Mouse (Mus musculus) neural tube, embryonic 11.5 days (tissue): ENCODE results near the gene Pcnx3. TPM values are rescaled to one million over a fixed set of nuclear protein-coding genes. Genes with fewer than 3 reads are reported as not detected.

Experiments
- ATAC-seq: fragments of 200-750 bp; cut with Nextera tagmentation; 2 replicates; pipeline ENCODE4 v1.8.0; 2017; ENCODE audit warnings: moderate number of reproducible peaks, mild to moderate bottlenecking, moderate TSS enrichment, moderate library complexity; ENCODE audit not compliant: insufficient read depth, low FRiP score, low TSS enrichment
- DNase-seq: peaks from one replicate; pipeline ENCODE4 v3.0.0-alpha.2; 2015; ENCODE audit warnings: low spot score
- H3K27ac ChIP-seq: fragments of 300-500 bp; sonication (generic); 2 replicates; pipeline ENCODE4 v1.5.1; 2014; ENCODE audit warnings: low read depth, mild to moderate bottlenecking, low read length
- H3K27me3 ChIP-seq: fragments of 300-500 bp; sonication (generic); 2 replicates; pipeline ENCODE4 v1.6.1; 2014; ENCODE audit warnings: mild to moderate bottlenecking, low read length, mixed read lengths; ENCODE audit not compliant: control insufficient read depth, insufficient read depth
- H3K36me3 ChIP-seq: fragments of 300-500 bp; sonication (generic); 2 replicates; pipeline ENCODE4 v1.6.1; 2014; ENCODE audit warnings: mild to moderate bottlenecking, low read length, moderate library complexity, mixed read lengths; ENCODE audit not compliant: control insufficient read depth, insufficient read depth
- H3K4me1 ChIP-seq: fragments of 300-500 bp; sonication (generic); 2 replicates; pipeline ENCODE4 v1.6.1; 2014; ENCODE audit warnings: low read length, mixed read lengths; ENCODE audit not compliant: control insufficient read depth, insufficient read depth
- H3K4me2 ChIP-seq: fragments of 300-500 bp; sonication (generic); 2 replicates; pipeline ENCODE4 v1.6.1; 2014; ENCODE audit warnings: low read depth, mild to moderate bottlenecking, moderate library complexity
- H3K4me3 ChIP-seq: fragments of 300-500 bp; sonication (generic); 2 replicates; pipeline ENCODE4 v1.5.1; 2014; ENCODE audit warnings: low read depth, low read length
- H3K9ac ChIP-seq: fragments of 300-500 bp; sonication (generic); 2 replicates; pipeline ENCODE4 v1.6.1; 2014; ENCODE audit warnings: mild to moderate bottlenecking, low read length
- H3K9me3 ChIP-seq: fragments of 300-500 bp; sonication (generic); 2 replicates; pipeline ENCODE4 v1.6.1; 2016; ENCODE audit warnings: low read length; ENCODE audit not compliant: control insufficient read depth
- WGBS: fragments of 180-500 bp; shearing (Covaris S2); extraction: QIAGEN DNeasy Blood & Tissue Kit; methylation state at CpG from one replicate; pipeline ENCODE4 v1.1.7; 2014; 5-methylcytosine and 5-hydroxymethylcytosine counted together
- polyA plus RNA-seq: library from polyadenylated mRNA; unstranded; fragments of >200 nt; fragmentation: Nextera tagmentation; extraction: Ambion mirVana; gene quantifications from 2 replicates; pipeline ENCODE4 v1.2.1, GENCODE M21; 2014

Pcnx3 gene
- polyA plus RNA-seq, 1 experiment from 2014 or later: 27.7 TPM

- ATAC-seq (peak; percentile 60; the same call in 1 of the 2 replicates), DNase-seq (peak; percentile 76)
- Histone ChIP-seq H3K9me3 (no peaks in the 10 kb centered on the region), H3K4me3 (peak overlapping the region; percentile 43), H3K36me3 (no peaks in the 10 kb centered on the region), H3K27me3 (peaks cover 25% of the 10 kb centered on the region), H3K4me2 (peak overlapping the region; percentile 82), H3K4me1 (peaks cover 13% of the 10 kb centered on the region), H3K9ac (peak overlapping the region; percentile 26), H3K27ac (no peak overlapping the region)
- WGBS: 2% methylated on average over 62 of the region's 62 CpGs
Measured at GRCm38 (mm10) chr19:5653969-5654719, 34.6 kb downstream of the Pcnx3 start.

GRCm38 (mm10) chr19:5652570-5652969, 36.1 kb downstream of the Pcnx3 start:
- Histone ChIP-seq H3K27ac (no peak overlapping the region), H3K9ac (no peak overlapping the region; the same call in 1 of the 2 replicates), H3K27me3 (peaks cover 25% of the 10 kb centered on the region), H3K36me3 (peaks cover under 1% of the 10 kb centered on the region; the same call in 1 of the 2 replicates), H3K4me1 (peaks cover 21% of the 10 kb centered on the region), H3K9me3 (no peaks in the 10 kb centered on the region), H3K4me2 (no peak overlapping the region), H3K4me3 (no peak overlapping the region)
- ATAC-seq: no peak
- no peak for DNase-seq
- 78% methylated on average over 6 of the region's 6 CpGs for WGBS

- peaks cover 7% of the 10 kb centered on the region for H3K36me3 ChIP-seq
- H3K4me2 ChIP-seq: no peak overlapping the region
- H3K4me3 ChIP-seq: no peak overlapping the region
- H3K4me1 ChIP-seq: peaks cover 21% of the 10 kb centered on the region
- no peak overlapping the region for H3K27ac ChIP-seq
- WGBS: 64% methylated on average over 13 of the region's 13 CpGs
- H3K9ac ChIP-seq: no peak overlapping the region
- H3K27me3 ChIP-seq: peaks cover 25% of the 10 kb centered on the region
- no peak for DNase-seq
- no peak for ATAC-seq
- no peaks in the 10 kb centered on the region for H3K9me3 ChIP-seq
Measured at GRCm38 (mm10) chr19:5651502-5652274, 37.0 kb downstream of the Pcnx3 start.

- ATAC-seq (no peak), DNase-seq (no peak)
- Histone ChIP-seq H3K4me2 (peak overlapping the region; percentile 52), H3K9me3 (no peaks in the 10 kb centered on the region), H3K27me3 (peaks cover 5% of the 10 kb centered on the region), H3K9ac (peak overlapping the region; percentile 41; the same call in 1 of the 2 replicates), H3K4me3 (peak overlapping the region; percentile 19; the same call in 1 of the 2 replicates), H3K4me1 (peaks cover 13% of the 10 kb centered on the region), H3K36me3 (peaks cover 15% of the 10 kb centered on the region), H3K27ac (peak overlapping the region; percentile 67; the same call in 1 of the 2 replicates)
- WGBS: 69% methylated on average over 6 of the region's 6 CpGs
Measured at GRCm38 (mm10) chr19:5649298-5649741, 39.4 kb downstream of the Pcnx3 start.

- 0 out of 2 replicates have a peak, but pooled peaks cover 2% of the 10 kb centered on the region for H3K27me3 ChIP-seq
- H3K4me2 ChIP-seq: peak overlapping the region; percentile 52
- H3K36me3 ChIP-seq: peaks cover 17% of the 10 kb centered on the region
- DNase-seq (peak; percentile 87), ATAC-seq (peak; percentile 72)
- peaks cover 9% of the 10 kb centered on the region for H3K4me1 ChIP-seq
- H3K27ac ChIP-seq: peak overlapping the region; percentile 67
- WGBS: 18% methylated on average over 26 of the region's 26 CpGs
- H3K4me3 ChIP-seq: peak overlapping the region; percentile 19; the same call in 1 of the 2 replicates
- H3K9me3 ChIP-seq: no peaks in the 10 kb centered on the region
- H3K9ac ChIP-seq: peak overlapping the region; percentile 41
Measured at GRCm38 (mm10) chr19:5648401-5649297, 40.1 kb downstream of the Pcnx3 start.

GRCm38 (mm10) chr19:5647791-5648190, 40.9 kb downstream of the Pcnx3 start:
- 97% methylated on average over 6 of the region's 6 CpGs for WGBS
- H3K27me3 ChIP-seq: no peaks in the 10 kb centered on the region
- H3K27ac ChIP-seq: no peak overlapping the region
- DNase-seq (no peak), ATAC-seq (no peak)
- no peaks in the 10 kb centered on the region for H3K9me3 ChIP-seq
- peak overlapping the region; percentile 41; the same call in 1 of the 2 replicates for H3K9ac ChIP-seq
- peaks cover 9% of the 10 kb centered on the region for H3K4me1 ChIP-seq
- peaks cover 20% of the 10 kb centered on the region for H3K36me3 ChIP-seq
- no peak overlapping the region for H3K4me2 ChIP-seq
- H3K4me3 ChIP-seq: no peak overlapping the region

GRCm38 (mm10) chr19:5646731-5647330, 41.9 kb downstream of the Pcnx3 start:
- ATAC-seq (no peak), DNase-seq (no peak)
- H3K9me3 ChIP-seq: no peaks in the 10 kb centered on the region
- H3K27ac ChIP-seq: no peak overlapping the region
- H3K36me3 ChIP-seq: peaks cover 23% of the 10 kb centered on the region
- H3K4me2 ChIP-seq: no peak overlapping the region
- no peak overlapping the region for H3K4me3 ChIP-seq
- 87% methylated on average over 8 of the region's 8 CpGs for WGBS
- peaks cover 9% of the 10 kb centered on the region for H3K4me1 ChIP-seq
- no peaks in the 10 kb centered on the region for H3K27me3 ChIP-seq
- H3K9ac ChIP-seq: no peak overlapping the region

GRCm38 (mm10) chr19:5645280-5645679, 43.4 kb downstream of the Pcnx3 start:
- Histone ChIP-seq H3K36me3 (peaks cover 33% of the 10 kb centered on the region), H3K9ac (no peak overlapping the region), H3K27ac (no peak overlapping the region), H3K4me1 (peaks cover 9% of the 10 kb centered on the region), H3K4me3 (no peak overlapping the region), H3K4me2 (no peak overlapping the region), H3K9me3 (no peaks in the 10 kb centered on the region), H3K27me3 (no peaks in the 10 kb centered on the region)
- 96% methylated on average over 9 of the region's 9 CpGs for WGBS
- DNase-seq: no peak
- ATAC-seq: no peak
